Mouse (Mus musculus) intestine, embryonic 16.5 days (tissue): Measurements from ENCODE around the gene Kitl. TPM values are rescaled to one million over a fixed set of nuclear protein-coding genes. Genes with fewer than 3 reads are reported as not detected.

Experiments used
- ATAC-seq: fragments of 200-750 bp; cut with Nextera tagmentation; 2 replicates; pipeline ENCODE4 v1.8.0; 2017; ENCODE audit warnings: moderate TSS enrichment, moderate library complexity
- H3K27ac ChIP-seq: fragments of 300-500 bp; sonication (generic); 2 replicates; pipeline ENCODE4 v1.5.1; 2014; ENCODE audit warnings: mild to moderate bottlenecking, low read length
- H3K27me3 ChIP-seq: fragments of 300-500 bp; sonication (generic); replicated peaks from 2 replicates; pipeline ENCODE4 v1.6.1; 2014; ENCODE audit warnings: low read length, control low read depth, mixed read lengths; ENCODE audit not compliant: control insufficient read depth, insufficient read depth
- H3K36me3 ChIP-seq: fragments of 300-500 bp; sonication (generic); 2 replicates; pipeline ENCODE4 v1.6.1; 2014; ENCODE audit warnings: low read length, control low read depth; ENCODE audit not compliant: control insufficient read depth, insufficient read depth
- H3K4me1 ChIP-seq: fragments of 300-500 bp; sonication (generic); 2 replicates; pipeline ENCODE4 v1.6.1; 2014; ENCODE audit warnings: low read length, control low read depth, mixed read lengths; ENCODE audit not compliant: control insufficient read depth, insufficient read depth
- H3K4me2 ChIP-seq: fragments of 300-500 bp; sonication (generic); 2 replicates; pipeline ENCODE4 v1.6.1; 2014; ENCODE audit warnings: low read depth, low read length, control low read depth
- H3K4me3 ChIP-seq: fragments of 300-500 bp; sonication (generic); 2 replicates; pipeline ENCODE4 v1.5.1; 2014; ENCODE audit warnings: mild to moderate bottlenecking, low read length
- H3K9ac ChIP-seq: fragments of 300-500 bp; sonication (generic); 2 replicates; pipeline ENCODE4 v1.6.1; 2014; ENCODE audit warnings: low read depth, low read length
- H3K9me3 ChIP-seq: fragments of 300-500 bp; sonication (generic); 2 replicates; pipeline ENCODE4 v1.6.1; 2016; ENCODE audit warnings: low read length, control low read depth; ENCODE audit not compliant: control insufficient read depth
- WGBS: fragments of 180-500 bp; shearing (Covaris S2); extraction: QIAGEN DNeasy Blood & Tissue Kit; methylation state at CpG from one replicate; pipeline ENCODE4 v1.1.7; 2014; 5-methylcytosine and 5-hydroxymethylcytosine counted together
- polyA plus RNA-seq: library from polyadenylated mRNA; unstranded; fragments of >200 nt; fragmentation: Nextera tagmentation; extraction: Ambion mirVana; gene quantifications from 2 replicates; pipeline ENCODE4 v1.2.1, GENCODE M21; 2015

Kitl gene
- polyA plus RNA-seq, 1 experiment from 2014 or later = 22.5 TPM

GRCm38 (mm10) chr10:100003797-100004196, 11.6 kb upstream of the Kitl start:
- Histone ChIP-seq H3K27me3 (no peaks in the 10 kb centered on the region), H3K27ac (no peak overlapping the region), H3K4me3 (no peak overlapping the region), H3K4me1 (no peaks in the 10 kb centered on the region), H3K9ac (no peak overlapping the region), H3K36me3 (no peaks in the 10 kb centered on the region), H3K9me3 (no peaks in the 10 kb centered on the region), H3K4me2 (no peak overlapping the region)
- 85% methylated on average over 4 of the region's 4 CpGs for WGBS
- no peak for ATAC-seq

DNA sequence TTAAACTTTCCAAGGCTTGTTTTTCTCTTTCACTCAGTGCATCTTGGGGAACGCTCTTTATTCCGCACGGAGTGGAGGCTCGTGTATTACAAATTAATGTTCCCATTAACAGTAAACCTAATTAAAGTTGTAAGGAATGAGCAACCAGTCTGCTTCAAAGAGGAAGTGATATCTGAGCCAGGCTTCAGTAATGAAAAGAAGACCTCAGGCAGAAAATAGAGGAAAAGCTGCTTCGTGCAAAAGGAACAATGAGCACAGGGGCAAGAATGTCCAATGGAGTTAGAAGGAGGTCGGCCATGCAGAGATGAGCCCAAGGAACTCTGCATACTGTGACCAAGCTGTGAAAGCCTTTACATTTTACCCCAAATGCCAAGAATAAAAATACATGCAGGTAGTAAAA, 5.7 kb upstream of the Kitl start:
- 73% methylated on average over 6 of the region's 6 CpGs for WGBS
- no peak overlapping the region for H3K9ac ChIP-seq
- no peak for ATAC-seq
- no peaks in the 10 kb centered on the region for H3K36me3 ChIP-seq
- no peak overlapping the region for H3K4me3 ChIP-seq
- no peaks in the 10 kb centered on the region for H3K27me3 ChIP-seq
- no peak overlapping the region for H3K4me2 ChIP-seq
- H3K27ac ChIP-seq = no peak overlapping the region
- H3K4me1 ChIP-seq = peaks cover 10% of the 10 kb centered on the region
- no peaks in the 10 kb centered on the region for H3K9me3 ChIP-seq

- Histone ChIP-seq H3K9me3 (no peaks in the 10 kb centered on the region), H3K27ac (no peak overlapping the region), H3K9ac (no peak overlapping the region), H3K36me3 (no peaks in the 10 kb centered on the region), H3K4me3 (no peak overlapping the region), H3K4me2 (peak overlapping the region; percentile 24; the same call in 1 of the 2 replicates), H3K4me1 (peaks cover 10% of the 10 kb centered on the region), H3K27me3 (no peaks in the 10 kb centered on the region)
- 51% methylated on average over 9 of the region's 9 CpGs for WGBS
- ATAC-seq = peak; percentile 45; the same call in 1 of the 2 replicates
Measured at GRCm38 (mm10) chr10:100010291-100010690, 5.1 kb upstream of the Kitl start.

- WGBS = 13% methylated on average over 2 of the region's 2 CpGs
- no peak overlapping the region for H3K4me2 ChIP-seq
- ATAC-seq = no peak; the same call in 1 of the 2 replicates
Measured at GRCm38 (mm10) chr10:100014096-100014495, 1.3 kb upstream of the Kitl start.

GRCm38 (mm10) chr10:100016326-100016709, 888 bp downstream of the Kitl start:
- Histone ChIP-seq H3K27ac (peak overlapping the region; percentile 95), H3K4me2 (peak overlapping the region; percentile 63), H3K9ac (peak overlapping the region; percentile 84), H3K36me3 (no peaks in the 10 kb centered on the region), H3K9me3 (no peaks in the 10 kb centered on the region), H3K27me3 (no peaks in the 10 kb centered on the region), H3K4me1 (peaks cover 22% of the 10 kb centered on the region), H3K4me3 (peak overlapping the region; percentile 94)
- ATAC-seq = peak; percentile 45
- WGBS = under 1% methylated on average over 28 of the region's 28 CpGs

More at GRCm38 (mm10) chr10:100014096-100014495, 1.3 kb upstream of the Kitl start:
- Histone ChIP-seq H3K9me3 (no peaks in the 10 kb centered on the region), H3K4me3 (no peak overlapping the region), H3K36me3 (no peaks in the 10 kb centered on the region), H3K27ac (peak overlapping the region; percentile 62), H3K9ac (no peak overlapping the region), H3K4me1 (peaks cover 23% of the 10 kb centered on the region), H3K27me3 (no peaks in the 10 kb centered on the region)

DNA sequence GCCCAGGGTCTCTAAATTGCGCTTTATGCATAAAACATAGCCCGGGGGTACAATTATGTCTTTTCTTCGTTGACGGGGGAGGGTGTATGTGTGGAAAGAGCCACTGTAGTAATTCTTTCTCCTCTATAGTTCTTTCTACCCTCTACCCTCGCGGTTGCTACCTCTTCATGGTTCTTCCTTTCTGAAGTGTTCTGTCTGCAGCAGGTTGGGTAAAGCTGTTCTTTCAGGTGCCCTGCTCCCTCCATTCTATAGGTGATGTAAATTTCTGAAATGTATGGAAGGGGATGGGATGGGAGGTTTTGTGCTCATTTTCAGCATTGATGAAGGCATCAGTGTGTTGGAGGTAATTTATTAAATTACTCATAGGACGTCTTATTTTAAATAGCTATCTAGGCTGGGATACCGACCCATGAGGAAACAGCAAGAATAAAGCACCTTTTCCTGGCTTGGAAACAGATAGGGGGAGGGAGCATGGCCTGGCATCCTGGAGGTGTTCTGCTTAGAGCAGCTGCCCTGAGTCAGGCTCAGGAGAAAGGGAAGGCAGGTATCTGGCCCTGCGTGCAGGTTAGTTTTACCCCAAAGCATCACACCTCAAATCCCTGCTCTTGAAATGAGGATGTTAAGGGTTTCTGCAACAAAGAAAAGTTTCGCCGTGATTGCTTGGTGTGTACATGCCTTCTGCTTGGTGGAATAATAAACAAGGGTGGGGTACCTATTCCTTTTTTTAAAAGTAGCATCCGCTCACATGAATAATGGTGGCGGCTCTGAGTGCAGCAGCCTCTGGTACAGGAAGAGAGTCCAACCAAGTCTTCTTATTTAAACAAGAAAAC, 1.7 kb downstream of the Kitl start:
- ATAC-seq = no peak
- H3K9me3 ChIP-seq = no peaks in the 10 kb centered on the region
- H3K27me3 ChIP-seq = no peaks in the 10 kb centered on the region
- H3K4me3 ChIP-seq = peak overlapping the region; percentile 50
- H3K9ac ChIP-seq = peak overlapping the region; percentile 55
- peak overlapping the region; percentile 66 for H3K4me2 ChIP-seq
- H3K27ac ChIP-seq = no peak overlapping the region
- H3K4me1 ChIP-seq = peaks cover 22% of the 10 kb centered on the region
- H3K36me3 ChIP-seq = no peaks in the 10 kb centered on the region; the same call in 1 of the 2 replicates
- WGBS = 9% methylated on average over 13 of the region's 13 CpGs

GRCm38 (mm10) chr10:100017771-100018070, 2.3 kb downstream of the Kitl start:
- ATAC-seq = no peak

DNA sequence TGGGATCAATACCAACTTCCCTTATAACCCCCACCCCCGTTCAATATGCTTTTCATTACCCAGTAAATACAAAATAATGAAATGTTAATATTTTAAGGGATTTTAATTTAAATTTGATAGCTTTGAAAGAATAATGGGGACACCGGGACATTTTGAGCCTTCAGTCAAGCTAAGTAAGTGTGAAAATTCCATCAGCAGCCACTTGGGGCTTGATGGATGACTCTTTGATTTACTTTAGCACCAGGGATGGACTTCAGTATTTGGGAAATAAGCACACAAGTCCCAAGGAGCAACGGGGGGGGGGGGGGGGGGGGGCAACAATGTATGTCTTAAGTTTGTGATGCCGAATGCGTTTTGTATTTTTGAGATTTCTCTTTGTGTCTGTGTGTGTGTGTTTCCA, 3.1 kb downstream of the Kitl start:
- H3K27me3 ChIP-seq = no peaks in the 10 kb centered on the region
- ATAC-seq = no peak
- peaks cover 22% of the 10 kb centered on the region for H3K4me1 ChIP-seq
- no peak overlapping the region for H3K9ac ChIP-seq
- H3K4me2 ChIP-seq = no peak overlapping the region
- no peaks in the 10 kb centered on the region for H3K9me3 ChIP-seq
- no peak overlapping the region for H3K4me3 ChIP-seq
- 40% methylated on average over 5 of the region's 5 CpGs for WGBS
- no peak overlapping the region for H3K27ac ChIP-seq
- no peaks in the 10 kb centered on the region; the same call in 1 of the 2 replicates for H3K36me3 ChIP-seq

More at GRCm38 (mm10) chr10:100017771-100018070, 2.3 kb downstream of the Kitl start:
- H3K27me3 ChIP-seq = no peaks in the 10 kb centered on the region
- H3K4me3 ChIP-seq = peak overlapping the region; percentile 50
- no peak overlapping the region for H3K27ac ChIP-seq
- peak overlapping the region; percentile 66 for H3K4me2 ChIP-seq
- H3K36me3 ChIP-seq = no peaks in the 10 kb centered on the region; the same call in 1 of the 2 replicates
- H3K9ac ChIP-seq = peak overlapping the region; percentile 55; the same call in 1 of the 2 replicates
- peaks cover 22% of the 10 kb centered on the region for H3K4me1 ChIP-seq
- 10% methylated on average over 10 of the region's 10 CpGs for WGBS
- H3K9me3 ChIP-seq = no peaks in the 10 kb centered on the region

- no peak for ATAC-seq
- 50% methylated on average over 17 of the region's 17 CpGs for WGBS
- H3K27ac ChIP-seq = no peak overlapping the region
- H3K9me3 ChIP-seq = no peaks in the 10 kb centered on the region
- peaks cover 17% of the 10 kb centered on the region for H3K4me1 ChIP-seq
- no peak overlapping the region for H3K4me2 ChIP-seq
- H3K9ac ChIP-seq = no peak overlapping the region
- H3K36me3 ChIP-seq = no peaks in the 10 kb centered on the region; the same call in 1 of the 2 replicates
- no peaks in the 10 kb centered on the region for H3K27me3 ChIP-seq
- no peak overlapping the region for H3K4me3 ChIP-seq
Measured at GRCm38 (mm10) chr10:100019246-100020195, 4.1 kb downstream of the Kitl start.
